Mouse (Mus musculus) left cerebral cortex, adult 9 months (tissue): ENCODE measurements around the gene Ndufb6.
"Not testable (repeated sequence)": the region's sequence is repeated elsewhere in the genome, so short reads cannot be mapped to it uniquely, and the experiment has no call there.

ENCODE experiments used
- DNase-seq, 2 experiments: peaks; one replicate each; pipeline ENCODE4 v3.0.0; 2022; ENCODE audit warnings: low spot score in 2 of 2

The Ndufb6 gene

DNA sequence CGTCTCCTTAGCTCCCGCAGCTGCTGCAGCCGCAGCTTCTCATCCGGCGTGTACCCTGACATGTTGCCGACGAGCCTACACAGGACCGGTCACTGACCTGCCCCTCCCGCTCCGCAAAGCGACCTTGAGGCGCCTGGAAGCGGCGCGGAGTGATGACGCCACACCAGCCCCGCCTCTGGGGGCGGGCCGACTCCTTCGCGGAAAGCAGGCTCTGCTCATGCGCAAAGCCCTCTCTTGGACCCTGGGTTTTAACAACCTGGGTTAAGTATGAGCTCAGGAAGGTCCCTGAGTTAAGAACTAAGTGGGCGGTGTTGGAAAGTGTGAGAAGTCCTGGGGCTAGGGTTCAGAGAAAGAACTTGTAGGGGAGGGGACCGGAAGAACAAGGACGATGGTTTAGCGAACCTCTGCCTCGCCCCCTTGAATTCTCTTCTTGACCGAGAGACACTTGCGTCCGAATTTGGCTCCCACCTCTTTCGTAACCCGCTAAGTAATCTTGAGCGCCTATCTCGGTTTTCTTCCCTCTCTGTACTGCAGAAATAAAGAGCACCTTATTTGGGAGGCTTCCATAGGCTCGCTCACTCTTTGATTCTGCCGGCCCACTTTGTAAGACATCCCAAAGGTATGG lies at the start of gene Ndufb6:
TSS of gene Ndufb6 (minus strand) at position 146 of the 625 bp plus-strand sequence.
- DNase-seq, result peak; percentile 71 to 95

DNA sequence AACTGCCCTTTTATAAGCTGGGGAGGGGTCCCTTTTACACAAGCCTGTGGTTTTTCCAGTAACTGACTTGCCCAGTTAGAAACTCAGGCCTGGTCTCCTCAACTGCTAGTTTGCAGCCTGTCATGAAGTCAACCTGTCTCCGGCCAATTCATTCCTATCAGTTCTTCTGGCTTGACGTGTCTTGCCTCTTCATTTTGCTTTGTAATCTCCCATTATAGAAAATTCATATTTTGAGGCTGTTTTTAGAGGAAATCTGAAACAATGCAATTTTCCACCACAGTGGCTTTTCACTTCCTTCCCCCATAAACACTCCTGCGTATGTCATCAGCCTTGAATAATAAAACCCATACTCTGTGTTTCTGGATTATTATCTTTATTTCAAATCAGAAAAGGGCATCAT lies 47.9 kb upstream of the Ndufb6 start:
- no peak for DNase-seq

DNA sequence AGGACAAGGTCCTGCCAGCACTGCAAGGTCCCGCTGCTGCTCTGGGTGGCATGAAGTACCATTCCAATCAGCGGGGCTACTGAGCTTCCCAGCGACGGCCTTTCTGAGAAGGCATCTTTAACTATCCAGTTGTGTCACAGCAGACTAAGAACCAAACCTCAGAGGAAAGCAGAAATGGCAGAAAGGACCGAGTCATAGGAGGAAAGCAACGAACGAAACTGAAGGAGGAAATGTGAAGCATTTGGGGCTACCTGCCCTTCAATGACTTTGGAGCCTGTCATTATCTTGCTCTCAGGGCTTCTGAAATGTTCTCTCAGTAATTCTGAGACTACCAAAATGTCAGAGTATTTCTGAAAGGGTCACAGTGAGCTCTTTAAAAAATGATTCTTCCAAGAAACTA lies 45.4 kb upstream of the Ndufb6 start:
- DNase-seq, result no peak

DNA sequence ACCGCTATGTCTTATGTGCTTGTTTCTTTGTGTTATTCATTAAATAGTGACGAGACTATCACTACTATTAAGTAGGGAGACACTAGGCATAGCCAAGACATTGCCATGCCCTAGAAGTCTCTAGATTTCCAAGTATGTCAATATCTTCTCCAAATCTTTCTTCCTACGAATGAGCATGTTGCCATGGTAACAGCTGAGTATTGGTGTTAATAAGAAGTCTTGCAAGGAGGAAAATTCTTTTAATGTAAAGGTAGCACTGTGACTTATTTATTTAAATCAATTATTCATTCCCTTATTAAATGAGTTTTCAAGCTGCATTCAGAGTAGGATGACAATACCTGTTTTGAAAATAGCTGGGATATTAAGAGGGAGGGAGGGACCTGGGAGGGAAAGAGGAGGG lies 38.2 kb upstream of the Ndufb6 start:
- no peak for DNase-seq

DNA sequence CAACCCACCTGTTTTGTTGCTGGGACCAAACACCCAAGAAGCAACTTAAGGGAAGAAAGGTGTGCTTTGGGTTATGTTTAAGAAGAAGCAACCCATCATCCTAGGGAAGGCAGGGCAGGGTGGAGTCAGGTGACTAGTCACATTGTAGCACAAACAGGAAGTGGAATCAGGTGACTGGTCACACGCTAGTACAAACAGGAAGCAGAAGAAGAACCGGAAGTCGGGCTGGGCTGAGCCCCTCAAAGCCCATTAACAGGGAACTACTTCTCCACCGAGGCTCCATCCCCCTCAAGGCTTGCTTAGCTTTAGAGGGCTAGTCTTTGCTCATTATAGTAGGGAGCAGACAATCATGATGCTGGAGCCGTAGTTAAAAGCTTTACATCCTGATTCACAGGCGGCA lies 33.8 kb upstream of the Ndufb6 start:
- DNase-seq, result no peak

DNA sequence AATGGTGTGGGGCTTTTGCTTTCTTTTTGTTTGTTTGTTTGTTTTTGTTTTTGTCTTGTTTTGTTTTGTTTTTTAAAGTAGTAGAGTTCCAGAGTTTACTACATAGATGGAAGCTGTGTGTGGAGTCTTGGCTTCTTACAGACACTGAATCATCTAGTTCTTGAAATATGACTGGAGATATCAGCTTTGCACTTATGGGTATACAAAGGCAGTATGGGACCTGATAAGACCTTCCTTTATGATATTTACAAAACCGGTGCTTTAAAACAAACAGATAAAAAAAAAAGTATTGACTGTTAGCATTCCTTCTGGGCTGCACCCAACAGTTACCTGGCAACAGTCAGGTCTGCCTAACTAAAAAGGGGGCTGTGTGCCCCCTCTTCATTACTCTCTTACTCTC lies 33.0 kb upstream of the Ndufb6 start:
- no peak for DNase-seq

DNA sequence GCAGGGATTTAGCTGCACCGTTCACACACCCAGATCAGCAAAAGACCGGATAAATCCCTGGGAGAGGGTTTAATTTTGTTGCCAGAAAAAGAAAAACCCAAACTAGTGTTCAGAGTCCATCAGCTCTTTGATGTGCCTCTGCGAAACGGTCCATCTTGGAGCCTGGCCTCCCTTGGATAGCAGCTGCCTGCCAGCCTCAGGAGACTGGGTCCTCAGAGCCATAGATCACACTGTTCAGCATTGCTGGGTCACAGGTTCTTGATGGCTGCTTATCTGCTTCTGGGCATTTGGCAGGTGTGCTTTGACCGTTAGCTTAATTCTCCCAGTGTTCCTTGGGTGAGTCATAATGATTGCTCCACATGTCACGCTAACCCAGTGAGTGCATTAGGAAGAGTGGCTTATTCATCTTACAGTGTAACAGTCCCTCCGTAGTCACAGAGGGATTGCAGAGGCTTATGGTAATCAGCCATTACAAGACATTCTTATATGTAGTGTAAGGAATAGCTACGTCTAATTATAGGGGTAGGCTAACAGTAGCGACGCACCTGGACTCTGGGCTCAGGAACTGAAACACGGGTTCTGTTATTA lies 31.7 kb upstream of the Ndufb6 start:
- no peak for DNase-seq

DNA sequence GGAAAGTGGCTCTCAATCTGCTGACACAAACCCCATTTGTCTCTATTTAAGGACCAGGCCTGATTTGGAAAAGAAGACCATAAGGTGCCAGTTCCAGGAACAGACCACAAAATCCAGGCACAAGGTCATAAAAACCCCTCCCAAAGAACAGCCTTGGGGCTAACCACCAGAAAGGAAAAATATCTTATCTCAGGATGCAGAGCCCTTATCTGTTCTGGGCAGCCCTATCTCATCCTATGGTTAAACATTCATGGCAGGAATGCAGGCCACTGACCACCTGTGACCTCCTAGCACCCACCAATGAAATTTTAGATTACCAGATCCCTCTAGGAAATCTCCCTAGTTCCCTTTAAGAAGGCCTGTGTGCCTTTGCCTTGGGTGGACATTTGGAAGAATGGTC lies 30.5 kb upstream of the Ndufb6 start:
- no peak for DNase-seq

DNA sequence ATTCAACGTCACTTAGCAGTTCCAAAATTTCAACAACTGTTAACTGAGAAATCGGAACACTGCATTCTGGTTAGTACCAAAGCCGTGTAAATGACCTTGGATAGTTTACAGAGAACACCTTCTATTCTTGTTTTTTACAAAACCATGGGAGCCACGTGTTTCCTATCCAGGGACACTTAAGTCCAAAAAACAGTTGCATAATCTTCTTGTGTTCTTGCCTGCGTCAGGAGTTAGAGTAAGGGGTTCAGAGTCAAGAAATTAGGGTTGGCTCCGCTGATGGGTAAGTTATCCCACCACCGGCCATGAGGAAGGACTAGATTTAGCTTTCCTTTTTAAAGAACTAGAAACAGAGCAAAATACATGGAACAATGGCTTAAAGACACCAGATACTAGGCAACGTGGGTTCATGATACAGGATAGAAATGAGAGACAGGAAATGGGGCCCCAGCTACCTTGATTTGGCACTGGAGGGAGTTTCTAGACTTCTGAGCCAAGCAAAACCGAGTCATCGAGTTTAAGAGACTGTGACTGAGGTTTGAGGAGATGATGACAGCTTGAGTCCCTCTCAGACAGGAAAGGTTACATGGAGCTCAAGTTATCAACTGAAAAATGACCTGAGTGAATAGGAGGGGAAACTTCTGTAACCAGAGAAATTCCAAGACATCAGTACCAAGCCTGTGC lies 23.4 kb upstream of the Ndufb6 start:
- DNase-seq, result no peak

DNA sequence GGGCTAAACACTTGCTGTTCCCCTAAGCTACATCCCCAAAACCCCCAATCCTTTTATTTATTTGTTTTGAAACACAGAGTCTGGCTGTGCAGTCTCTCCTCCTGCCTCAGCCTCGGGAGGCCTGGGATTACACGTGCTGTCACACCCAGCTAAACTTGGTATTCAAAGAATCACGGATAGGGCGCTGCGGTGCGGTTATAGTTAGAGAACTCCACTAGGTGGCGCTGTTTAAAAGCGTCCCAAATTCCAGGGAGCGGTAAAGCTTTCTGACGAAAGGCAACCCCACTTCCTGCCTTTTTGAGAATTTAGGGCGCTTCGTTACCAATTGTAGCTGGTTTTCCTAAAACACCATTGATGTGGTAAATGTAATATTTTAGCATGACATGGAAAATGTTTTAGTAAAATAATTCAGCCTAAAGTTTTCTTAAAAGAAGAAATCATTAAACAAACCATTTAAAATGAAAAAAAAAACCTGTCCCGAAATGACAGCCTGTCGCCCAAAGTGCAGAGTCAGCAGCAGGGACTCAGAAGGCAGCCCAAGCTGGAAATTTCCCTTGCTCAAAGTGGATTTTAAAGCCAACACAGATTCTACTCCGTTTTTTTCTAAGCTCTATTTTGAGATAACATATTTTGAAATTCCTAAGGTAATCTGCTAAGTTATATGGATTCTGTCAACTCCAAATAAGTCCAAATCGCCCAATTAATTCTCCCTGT lies 22.0 kb upstream of the Ndufb6 start:
- DNase-seq, result peak; percentile 49 to 84

DNA sequence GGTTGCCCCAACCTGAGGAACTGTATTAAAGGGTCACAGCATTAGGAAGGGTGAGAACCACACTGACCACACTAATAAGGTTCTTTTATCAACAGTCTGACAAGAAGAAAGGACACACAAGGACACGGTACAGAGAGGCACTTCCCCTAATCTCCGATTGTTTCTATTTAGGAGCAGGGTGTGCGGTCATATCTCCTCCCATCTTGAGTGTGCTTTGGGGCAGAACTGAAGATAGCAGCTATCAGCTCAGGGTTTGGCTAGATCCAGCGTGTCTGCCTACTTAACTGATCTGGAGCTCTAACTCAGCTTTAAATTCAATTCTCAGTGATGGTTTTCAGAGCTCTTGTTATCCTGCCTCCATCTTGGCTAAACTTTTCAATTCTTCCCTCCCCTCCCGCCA lies 19.9 kb upstream of the Ndufb6 start:
- no peak for DNase-seq

DNA sequence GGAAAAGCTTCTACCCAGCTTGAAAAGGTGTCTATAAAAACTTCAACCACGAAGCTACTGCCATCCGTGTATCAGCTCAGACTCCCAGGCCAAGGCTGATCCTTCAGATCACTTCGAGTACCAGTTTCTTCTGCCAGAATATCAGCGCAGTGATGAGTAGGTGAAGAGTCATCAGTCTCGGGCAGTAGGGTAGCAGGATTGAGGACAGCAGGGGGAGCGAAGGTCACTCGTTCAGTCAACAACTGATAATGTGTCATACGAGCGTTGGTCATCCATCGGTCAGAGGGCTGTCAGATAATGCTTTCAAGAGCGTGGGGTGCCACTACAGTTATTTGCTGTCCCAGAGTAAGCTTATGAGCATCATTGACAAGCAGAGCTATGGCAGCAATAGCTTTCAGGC lies 12.3 kb upstream of the Ndufb6 start:
- not testable (repeated sequence) for DNase-seq

DNA sequence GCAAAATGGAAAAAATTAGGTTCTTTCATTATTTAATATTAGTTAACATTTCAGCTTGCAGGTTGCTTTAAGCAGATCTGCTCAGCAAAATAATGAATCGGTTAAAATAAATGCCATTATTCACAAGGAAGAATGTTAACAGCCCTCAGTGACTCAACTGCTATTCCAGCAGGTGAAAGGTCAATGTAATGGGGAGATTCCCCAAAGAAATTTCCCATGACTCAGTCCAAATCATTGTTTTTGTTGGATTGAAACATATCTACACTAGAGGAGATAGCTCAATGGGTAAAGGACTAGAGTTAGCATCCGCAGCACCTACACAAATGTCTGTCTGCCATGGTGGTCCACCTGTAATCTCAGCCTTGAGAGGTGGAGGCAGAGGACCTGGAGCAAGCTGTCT lies 9.8 kb upstream of the Ndufb6 start:
- no peak for DNase-seq

DNA sequence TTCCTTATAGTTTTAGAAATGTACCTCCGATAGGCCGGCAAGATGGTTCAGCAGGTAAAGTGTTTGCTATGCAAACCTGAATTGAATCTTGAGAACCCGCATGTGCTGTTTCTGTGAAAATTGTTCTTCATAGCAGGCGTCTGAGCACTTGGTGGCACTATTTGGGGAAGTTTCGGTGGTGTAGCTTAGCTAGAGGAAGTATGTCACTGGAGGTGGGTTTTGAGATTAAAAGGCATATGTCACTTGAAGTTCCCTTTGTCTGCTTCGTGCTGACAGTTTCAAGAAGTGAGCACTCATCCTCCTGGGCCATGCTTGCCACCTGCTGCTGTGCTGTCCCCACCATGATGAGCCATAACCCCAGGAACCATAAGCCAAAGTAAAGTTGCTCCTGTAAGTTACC lies 8.2 kb upstream of the Ndufb6 start:
- DNase-seq, result no peak

DNA sequence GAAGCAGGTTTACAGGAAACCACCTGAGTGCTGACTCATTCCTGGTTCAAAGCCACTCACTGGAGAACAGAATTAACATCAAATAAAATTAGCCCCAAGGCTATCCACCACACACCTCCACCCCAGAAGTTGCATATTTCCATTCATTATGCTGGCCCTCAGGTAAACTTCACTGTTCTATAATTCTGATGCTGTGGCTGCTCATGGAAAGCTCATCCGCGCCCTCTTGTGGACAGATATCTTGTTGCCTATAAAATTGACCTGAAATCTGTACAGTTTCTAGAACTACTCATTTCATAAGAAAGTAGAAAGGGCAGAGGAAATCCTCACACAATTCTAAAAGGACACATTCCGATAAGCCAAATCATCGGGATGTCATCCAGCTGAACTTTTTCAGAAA lies 6.4 kb upstream of the Ndufb6 start:
- DNase-seq, result peak in 1 of 2 experiments; percentile 81

DNA sequence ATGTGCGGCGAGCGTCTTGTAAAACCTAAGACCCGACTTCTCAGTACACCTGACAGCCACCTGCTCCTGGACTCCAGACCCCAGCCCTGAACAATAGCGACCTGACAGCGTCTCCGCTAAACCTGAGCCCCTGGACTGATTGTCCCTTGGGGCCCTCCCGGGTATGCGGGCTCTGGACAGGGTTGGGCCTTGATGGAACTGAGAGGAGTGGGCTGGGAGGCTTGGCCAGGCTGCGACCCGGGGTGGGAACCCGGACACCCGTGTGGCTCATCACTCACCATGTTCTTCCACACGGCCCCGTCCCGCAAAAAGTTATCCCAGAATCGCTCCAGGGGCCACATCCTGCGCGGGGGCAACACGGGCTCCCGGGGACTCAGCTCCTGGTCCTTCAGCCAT lies 343 bp downstream of the Ndufb6 start:
- DNase-seq, result no peak

DNA sequence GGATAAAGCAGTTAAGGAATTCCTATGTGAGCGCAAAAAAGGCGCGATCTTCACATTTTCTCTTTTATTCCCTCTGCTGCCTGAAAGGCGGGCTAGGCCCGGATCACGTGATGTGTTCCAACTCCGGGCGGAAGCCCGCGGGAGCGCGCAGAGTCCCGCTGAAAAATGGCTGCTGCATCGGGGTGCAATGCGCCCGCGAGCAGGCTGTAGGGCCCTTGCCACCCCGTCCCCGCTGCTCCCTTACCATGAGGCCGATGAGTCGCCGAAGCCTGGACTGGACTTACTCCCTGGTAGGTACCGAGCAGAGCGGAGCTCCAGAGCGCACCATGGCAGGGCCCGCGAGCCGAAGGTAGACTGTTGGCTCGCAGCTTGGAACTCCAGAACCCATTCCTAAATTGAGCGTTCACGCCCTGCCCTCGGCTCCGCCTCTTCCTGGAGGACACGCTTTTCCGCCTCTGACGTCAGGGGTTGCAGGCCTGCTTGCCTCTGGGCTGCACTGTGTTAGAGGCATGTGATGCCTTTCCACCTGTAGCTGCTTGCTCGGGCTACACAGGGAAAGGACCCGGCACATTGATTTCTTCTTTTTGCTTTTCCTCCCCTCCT lies 9.7 kb downstream of the Ndufb6 start, which contains the start of the genes Smim27 and Topors:
TSS of gene Smim27 (plus strand) at position 150 of the 603 bp plus-strand sequence.
TSS of gene Topors (minus strand) at position 421 of the 603 bp plus-strand sequence.
- peak; percentile 89 to 95 for DNase-seq

DNA sequence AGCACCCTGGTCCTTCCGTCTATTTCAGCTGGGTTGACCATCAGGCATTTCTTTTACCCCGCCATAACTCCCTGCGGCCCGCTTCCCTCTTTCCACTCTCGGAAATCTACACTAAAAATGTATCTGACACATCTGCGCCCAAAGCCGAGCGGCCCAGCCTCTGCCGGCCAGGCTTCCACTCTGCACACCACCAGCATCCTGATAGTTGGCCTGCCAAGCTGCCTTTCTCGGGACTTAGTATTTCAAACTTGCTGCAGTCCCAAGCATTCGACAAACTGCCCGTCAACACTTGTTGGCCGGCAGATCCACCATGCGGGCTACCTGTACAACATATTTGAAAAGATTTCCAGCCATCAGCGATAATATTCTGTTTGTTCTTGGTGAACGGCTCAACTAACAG lies 10.4 kb downstream of the Ndufb6 start:
- DNase-seq, result no peak

DNA sequence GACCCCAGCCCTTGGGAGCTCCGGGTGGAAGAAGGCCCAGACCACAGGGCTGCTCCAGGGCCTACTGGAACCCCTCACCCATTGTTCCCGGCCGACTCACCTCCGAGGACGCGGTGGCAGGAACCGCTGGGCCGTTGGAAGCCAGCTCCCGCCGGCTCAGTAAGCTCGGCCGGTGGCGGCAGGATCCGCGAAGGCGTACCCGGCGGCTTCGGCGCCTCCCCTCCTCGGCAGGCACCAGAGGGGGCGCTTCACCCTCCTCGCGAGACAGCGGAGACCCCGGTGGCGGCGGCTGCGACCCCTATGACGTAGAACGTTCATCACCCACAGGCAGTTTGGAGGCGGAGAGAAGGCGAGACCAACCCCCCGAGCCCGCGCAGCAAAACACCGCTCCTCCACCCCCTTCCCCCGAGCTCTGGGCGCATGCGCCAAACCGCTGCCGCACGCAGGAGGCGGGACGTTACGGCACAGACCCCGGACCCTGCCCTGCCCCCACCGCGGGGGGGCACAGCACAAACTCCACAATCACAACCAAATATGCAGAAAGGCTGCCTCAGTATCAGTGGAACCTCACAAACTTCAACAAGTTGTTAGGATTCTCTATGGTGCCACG lies 10.9 kb downstream of the Ndufb6 start:
- DNase-seq, result peak; percentile 77 to 88

DNA sequence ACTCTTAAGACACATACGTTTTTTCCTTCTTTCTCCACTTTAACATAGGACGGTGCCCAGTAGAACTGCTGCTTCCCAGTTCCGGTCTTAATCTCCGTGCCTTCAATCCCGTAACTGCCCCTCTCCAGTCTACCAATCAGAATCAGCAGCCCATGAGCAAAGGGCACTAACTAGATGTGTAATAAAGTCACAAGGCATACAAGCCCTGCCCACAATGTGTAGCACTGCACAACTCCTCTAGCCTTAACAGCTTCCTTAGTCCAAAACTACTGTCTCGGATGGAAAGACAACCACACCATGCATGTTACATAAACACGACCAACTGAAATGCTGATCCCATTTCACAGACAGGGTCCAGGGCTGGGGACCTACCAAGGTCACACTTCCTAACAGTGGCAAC lies 11.5 kb downstream of the Ndufb6 start:
- DNase-seq, result peak in 1 of 2 experiments; percentile 19

DNA sequence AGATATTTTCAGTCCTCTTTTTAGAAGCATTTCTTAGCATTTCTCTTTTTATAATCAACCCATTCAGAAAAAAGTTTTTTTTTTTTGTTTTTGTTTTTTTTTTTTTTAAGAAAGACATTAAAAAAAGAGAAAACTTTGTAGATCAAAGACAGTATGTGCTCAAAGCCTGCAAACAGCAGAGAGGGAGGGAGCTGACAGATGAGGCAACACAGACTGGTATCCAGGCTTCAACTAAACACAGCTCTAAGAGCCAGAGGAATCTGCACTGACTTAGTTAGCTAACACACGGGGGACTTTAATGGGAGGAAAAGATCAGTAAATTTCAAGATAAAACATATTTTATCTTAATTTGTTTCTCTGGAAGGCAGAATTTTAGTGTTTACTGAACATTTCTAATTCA lies 14.9 kb downstream of the Ndufb6 start:
- DNase-seq, result no peak
